Mouse (Mus musculus): ENCODE measurements at regions not wholly inside any gene's neighbourhood (a gene's known extent, or its start where the extent isn't known, plus 50 kb on each side); places are given as distances from the start of the nearest gene placed in this dataset.

DNA sequence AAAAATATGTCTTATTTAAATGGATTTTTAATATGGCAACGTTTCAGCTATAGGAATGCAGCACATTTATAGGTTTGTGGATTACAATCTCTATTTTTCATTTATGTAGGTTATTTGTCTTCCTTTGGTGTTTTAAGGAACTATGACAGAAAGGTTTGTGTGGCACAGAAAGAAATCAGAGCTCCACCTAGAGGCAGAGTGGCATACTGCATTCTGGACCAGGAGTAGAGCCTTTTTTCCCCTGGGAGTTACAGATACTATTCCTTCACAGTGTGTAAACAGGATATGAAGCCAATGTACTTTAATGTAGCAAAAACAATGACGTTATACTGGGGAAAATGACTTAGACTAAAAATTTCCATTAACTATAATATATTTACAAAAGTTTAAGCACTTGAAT, 94.9 kb upstream of the St8sia4 start:
- DNase-seq (ENCODE audit: low read depth in 1 of 2, low spot score in 2 of 2) = peak; percentile 58 to 72
- Histone ChIP-seq H3K4me1 (ENCODE audit: control insufficient read depth, insufficient read depth, insufficient read length) (no peaks in the 10 kb centered on the region), H3K27ac (ENCODE audit: insufficient read depth, low read length) (no peak overlapping the region), H3K36me3 (ENCODE audit: control insufficient read depth, insufficient read depth, low read length) (no peaks in the 10 kb centered on the region), H3K27me3 (ENCODE audit: control insufficient read depth, insufficient read depth, low read length) (no peaks in the 10 kb centered on the region), H3K4me3 (ENCODE audit: extremely low read depth, insufficient read depth, insufficient read length) (no peak overlapping the region)
- 0% methylated on average over 2 of the region's 2 CpGs for WGBS
- TF ChIP-seq CTCF (IDR thresholded peaks at IDR 0.05; ENCODE audit: extremely low read depth, insufficient read depth, insufficient read length, insufficient replicate concordance) = peak; percentile 56; the same call in 1 of the 2 replicates
- no peak for TF ChIP-seq POLR2A (IDR thresholded peaks at IDR 0.05; ENCODE audit: low read depth, low read length)

DNA sequence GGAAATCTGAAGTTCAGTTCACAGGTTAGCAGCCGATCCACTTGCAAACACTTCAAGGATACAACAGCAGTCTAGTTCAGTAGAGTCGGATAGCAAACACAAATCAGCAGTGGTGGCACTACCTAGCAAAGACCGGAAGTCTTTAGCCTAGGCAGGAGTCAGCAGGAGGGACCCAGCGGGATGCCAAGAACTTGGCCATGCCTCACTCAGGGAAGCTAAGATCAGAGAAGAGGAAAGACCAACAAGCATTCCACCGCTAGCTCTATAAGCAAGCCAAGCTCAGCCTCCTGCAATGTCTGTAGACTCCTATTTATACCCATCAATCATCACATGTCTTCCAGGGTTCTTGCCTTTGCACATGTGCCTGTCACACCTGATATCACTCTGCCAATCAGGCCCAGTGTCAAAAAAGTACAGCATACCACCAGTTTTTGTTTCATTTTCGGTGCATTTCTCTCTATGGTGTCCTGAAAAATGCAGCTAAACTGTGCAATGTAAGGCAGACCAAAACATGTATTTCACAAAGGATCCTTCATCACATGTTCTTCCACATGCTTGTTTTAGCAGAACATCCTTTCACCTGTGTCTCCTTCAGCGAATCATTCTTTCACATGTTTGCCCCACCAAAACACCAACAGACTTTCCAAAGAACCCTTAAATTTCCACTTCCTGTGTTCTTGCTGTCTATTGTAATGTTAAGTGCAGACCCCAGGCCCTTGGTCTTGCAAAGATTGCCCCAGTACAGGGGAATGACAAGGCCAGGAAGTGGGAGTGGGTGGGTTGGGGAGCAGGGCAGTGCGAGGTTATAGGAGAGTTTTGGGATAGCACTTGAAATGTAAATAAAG, 86.9 kb upstream of the St8sia4 start:
- H3K27me3 ChIP-seq (ENCODE audit: control insufficient read depth, insufficient read depth, low read length) = no peaks in the 10 kb centered on the region
- no peaks in the 10 kb centered on the region for H3K36me3 ChIP-seq (ENCODE audit: control insufficient read depth, insufficient read depth, low read length)
- TF ChIP-seq CTCF (IDR thresholded peaks at IDR 0.05; ENCODE audit: extremely low read depth, insufficient read depth, insufficient read length, insufficient replicate concordance) = no peak
- TF ChIP-seq POLR2A (IDR thresholded peaks at IDR 0.05; ENCODE audit: low read depth, low read length) = no peak
- H3K4me1 ChIP-seq (ENCODE audit: control insufficient read depth, insufficient read depth, insufficient read length) = peaks cover 7% of the 10 kb centered on the region; the same call in 1 of the 2 replicates
- no peak overlapping the region for H3K27ac ChIP-seq (ENCODE audit: insufficient read depth, low read length)
- no peak overlapping the region for H3K4me3 ChIP-seq (ENCODE audit: extremely low read depth, insufficient read depth, insufficient read length)
- no peak for DNase-seq (ENCODE audit: low read depth in 1 of 2, low spot score in 2 of 2)
- 90% methylated on average over 8 of the region's 8 CpGs for WGBS

DNA sequence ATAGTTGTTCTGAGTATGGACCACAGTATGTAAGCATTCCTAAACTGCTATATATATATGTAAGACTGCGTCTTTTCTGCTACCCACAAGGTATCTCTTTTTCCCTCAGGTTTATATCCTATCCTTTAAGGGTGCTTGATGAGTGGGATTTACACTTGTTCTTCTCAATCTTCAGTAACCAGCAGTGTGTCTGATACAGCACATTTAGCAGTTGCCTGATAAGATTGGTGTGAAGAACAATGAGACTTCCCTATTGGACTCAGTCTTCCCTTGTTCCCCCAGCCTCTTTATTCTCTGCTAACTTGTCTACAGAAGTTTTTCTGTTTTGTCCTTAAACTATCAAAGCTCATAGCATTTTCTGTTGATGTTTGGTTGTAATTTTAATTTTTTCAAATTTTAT, 86.1 kb upstream of the St8sia4 start:
- no peak overlapping the region for H3K4me3 ChIP-seq (ENCODE audit: extremely low read depth, insufficient read depth, insufficient read length)
- no peaks in the 10 kb centered on the region for H3K27me3 ChIP-seq (ENCODE audit: control insufficient read depth, insufficient read depth, low read length)
- DNase-seq (ENCODE audit: low read depth in 1 of 2, low spot score in 2 of 2) = no peak
- no peak overlapping the region for H3K27ac ChIP-seq (ENCODE audit: insufficient read depth, low read length)
- peaks cover 7% of the 10 kb centered on the region; the same call in 1 of the 2 replicates for H3K4me1 ChIP-seq (ENCODE audit: control insufficient read depth, insufficient read depth, insufficient read length)
- no peaks in the 10 kb centered on the region for H3K36me3 ChIP-seq (ENCODE audit: control insufficient read depth, insufficient read depth, low read length)
- 95% methylated on average over 1 of the region's 1 CpGs for WGBS
- no peak for TF ChIP-seq POLR2A (IDR thresholded peaks at IDR 0.05; ENCODE audit: low read depth, low read length)
- TF ChIP-seq CTCF (IDR thresholded peaks at IDR 0.05; ENCODE audit: extremely low read depth, insufficient read depth, insufficient read length, insufficient replicate concordance) = no peak

DNA sequence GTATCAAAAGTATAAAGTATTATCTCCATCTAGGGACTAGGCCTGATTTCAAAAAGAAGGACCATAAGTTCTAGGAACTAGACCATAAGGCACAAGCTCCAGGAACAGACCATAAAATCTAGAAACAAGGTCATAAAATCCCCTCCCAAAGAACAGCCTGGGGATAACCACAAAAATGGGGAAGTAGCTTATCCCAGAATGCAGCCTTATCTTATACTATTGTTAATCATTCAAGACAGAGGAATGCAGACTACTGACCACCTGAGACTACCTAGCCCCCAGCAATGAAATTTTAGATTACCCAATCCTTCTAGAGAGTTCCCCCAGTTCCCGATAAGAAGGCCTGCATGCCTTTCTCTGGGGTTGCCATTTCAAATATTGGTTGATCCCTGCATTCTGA, 81.6 kb upstream of the St8sia4 start:
- no peaks in the 10 kb centered on the region for H3K27me3 ChIP-seq (ENCODE audit: control insufficient read depth, insufficient read depth, low read length)
- no peak for DNase-seq (ENCODE audit: low read depth in 1 of 2, low spot score in 2 of 2)
- TF ChIP-seq CTCF (IDR thresholded peaks at IDR 0.05; ENCODE audit: extremely low read depth, insufficient read depth, insufficient read length, insufficient replicate concordance) = no peak
- TF ChIP-seq POLR2A (IDR thresholded peaks at IDR 0.05; ENCODE audit: low read depth, low read length) = no peak
- no peaks in the 10 kb centered on the region for H3K4me1 ChIP-seq (ENCODE audit: control insufficient read depth, insufficient read depth, insufficient read length)
- no peak overlapping the region for H3K27ac ChIP-seq (ENCODE audit: insufficient read depth, low read length)
- no peaks in the 10 kb centered on the region for H3K36me3 ChIP-seq (ENCODE audit: control insufficient read depth, insufficient read depth, low read length)
- 28% methylated on average over 1 of the region's 1 CpGs for WGBS
- H3K4me3 ChIP-seq (ENCODE audit: extremely low read depth, insufficient read depth, insufficient read length) = no peak overlapping the region

DNA sequence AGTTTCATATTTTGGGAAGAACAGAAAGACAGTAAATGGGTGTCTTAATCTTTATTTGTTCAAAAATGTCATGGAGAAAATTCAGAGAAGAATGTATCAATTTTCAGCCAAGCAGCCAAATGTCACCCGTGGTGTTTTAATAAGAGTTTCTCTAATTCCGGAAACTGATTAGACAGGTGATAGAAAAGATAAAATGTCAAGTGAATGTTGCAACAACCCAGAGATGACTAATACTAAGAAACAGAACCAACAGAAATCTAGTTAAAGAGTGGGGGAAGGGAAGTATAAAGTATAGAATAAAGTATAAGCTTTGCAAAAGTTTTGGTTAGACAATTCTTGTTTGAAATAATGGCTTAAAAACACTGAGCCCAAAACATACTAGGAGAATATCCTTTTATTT, 79.9 kb upstream of the St8sia4 start:
- Histone ChIP-seq H3K4me1 (ENCODE audit: control insufficient read depth, insufficient read depth, insufficient read length) (no peaks in the 10 kb centered on the region), H3K4me3 (ENCODE audit: extremely low read depth, insufficient read depth, insufficient read length) (no peak overlapping the region), H3K36me3 (ENCODE audit: control insufficient read depth, insufficient read depth, low read length) (no peaks in the 10 kb centered on the region), H3K27me3 (ENCODE audit: control insufficient read depth, insufficient read depth, low read length) (no peaks in the 10 kb centered on the region), H3K27ac (ENCODE audit: insufficient read depth, low read length) (no peak overlapping the region)
- WGBS = 39% methylated on average over 2 of the region's 2 CpGs
- no peak for TF ChIP-seq POLR2A (IDR thresholded peaks at IDR 0.05; ENCODE audit: low read depth, low read length)
- no peak for TF ChIP-seq CTCF (IDR thresholded peaks at IDR 0.05; ENCODE audit: extremely low read depth, insufficient read depth, insufficient read length, insufficient replicate concordance)
- DNase-seq (ENCODE audit: low read depth in 1 of 2, low spot score in 2 of 2) = no peak

DNA sequence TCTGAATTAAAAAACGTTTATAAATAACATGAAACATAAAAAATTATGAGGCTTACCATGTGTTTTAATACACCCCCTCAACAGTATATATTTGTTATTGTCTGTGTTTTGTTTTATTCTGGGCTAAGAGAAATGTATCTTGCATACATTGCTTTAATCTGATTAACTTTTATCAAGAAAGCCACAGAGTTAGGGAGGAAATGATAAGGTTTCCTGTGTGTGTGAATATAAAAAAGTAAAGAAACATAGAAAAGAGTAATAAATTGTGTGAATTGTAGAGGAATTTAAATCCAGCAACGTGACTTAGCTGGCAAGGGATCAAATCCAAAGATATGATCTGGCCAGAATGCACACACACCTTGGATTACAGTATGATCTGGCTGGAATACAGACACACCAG, 77.1 kb upstream of the St8sia4 start:
- TF ChIP-seq CTCF (IDR thresholded peaks at IDR 0.05; ENCODE audit: extremely low read depth, insufficient read depth, insufficient read length, insufficient replicate concordance) (no peak), POLR2A (IDR thresholded peaks at IDR 0.05; ENCODE audit: low read depth, low read length) (no peak)
- Histone ChIP-seq H3K27me3 (ENCODE audit: control insufficient read depth, insufficient read depth, low read length) (no peaks in the 10 kb centered on the region), H3K4me3 (ENCODE audit: extremely low read depth, insufficient read depth, insufficient read length) (no peak overlapping the region), H3K4me1 (ENCODE audit: control insufficient read depth, insufficient read depth, insufficient read length) (no peaks in the 10 kb centered on the region), H3K36me3 (ENCODE audit: control insufficient read depth, insufficient read depth, low read length) (no peaks in the 10 kb centered on the region), H3K27ac (ENCODE audit: insufficient read depth, low read length) (no peak overlapping the region)
- DNase-seq (ENCODE audit: low read depth in 1 of 2, low spot score in 2 of 2) = no peak
- 15% methylated on average over 2 of the region's 2 CpGs for WGBS

DNA sequence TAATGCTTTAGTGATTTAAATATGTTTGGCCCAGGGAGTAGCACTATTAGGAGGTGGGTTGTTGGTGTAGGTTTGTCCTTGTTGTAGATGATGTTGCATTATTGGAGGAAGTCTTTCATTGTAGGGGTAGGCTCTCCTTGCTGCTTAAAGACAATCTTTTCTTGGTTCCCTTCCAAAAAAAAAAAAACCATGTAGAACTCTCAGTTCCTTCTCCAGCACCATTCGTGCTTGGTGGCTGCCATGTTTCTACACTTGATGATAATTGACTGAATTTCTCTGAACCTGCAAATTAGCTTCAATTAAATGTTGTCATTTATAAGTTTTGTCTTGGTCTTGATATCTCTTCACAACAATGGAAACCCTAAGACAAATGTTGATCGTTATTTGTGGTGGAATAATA, 76.0 kb upstream of the St8sia4 start:
- 60% methylated on average over 2 of the region's 2 CpGs for WGBS
- no peaks in the 10 kb centered on the region for H3K27me3 ChIP-seq (ENCODE audit: control insufficient read depth, insufficient read depth, low read length)
- no peaks in the 10 kb centered on the region for H3K4me1 ChIP-seq (ENCODE audit: control insufficient read depth, insufficient read depth, insufficient read length)
- H3K36me3 ChIP-seq (ENCODE audit: control insufficient read depth, insufficient read depth, low read length) = no peaks in the 10 kb centered on the region
- no peak overlapping the region for H3K27ac ChIP-seq (ENCODE audit: insufficient read depth, low read length)
- no peak for TF ChIP-seq CTCF (IDR thresholded peaks at IDR 0.05; ENCODE audit: extremely low read depth, insufficient read depth, insufficient read length, insufficient replicate concordance)
- no peak for TF ChIP-seq POLR2A (IDR thresholded peaks at IDR 0.05; ENCODE audit: low read depth, low read length)
- no peak for DNase-seq (ENCODE audit: low read depth in 1 of 2, low spot score in 2 of 2)
- no peak overlapping the region for H3K4me3 ChIP-seq (ENCODE audit: extremely low read depth, insufficient read depth, insufficient read length)
